ENCODE assay signal across 7 mouse cellular contexts in the genomic region with DNA sequence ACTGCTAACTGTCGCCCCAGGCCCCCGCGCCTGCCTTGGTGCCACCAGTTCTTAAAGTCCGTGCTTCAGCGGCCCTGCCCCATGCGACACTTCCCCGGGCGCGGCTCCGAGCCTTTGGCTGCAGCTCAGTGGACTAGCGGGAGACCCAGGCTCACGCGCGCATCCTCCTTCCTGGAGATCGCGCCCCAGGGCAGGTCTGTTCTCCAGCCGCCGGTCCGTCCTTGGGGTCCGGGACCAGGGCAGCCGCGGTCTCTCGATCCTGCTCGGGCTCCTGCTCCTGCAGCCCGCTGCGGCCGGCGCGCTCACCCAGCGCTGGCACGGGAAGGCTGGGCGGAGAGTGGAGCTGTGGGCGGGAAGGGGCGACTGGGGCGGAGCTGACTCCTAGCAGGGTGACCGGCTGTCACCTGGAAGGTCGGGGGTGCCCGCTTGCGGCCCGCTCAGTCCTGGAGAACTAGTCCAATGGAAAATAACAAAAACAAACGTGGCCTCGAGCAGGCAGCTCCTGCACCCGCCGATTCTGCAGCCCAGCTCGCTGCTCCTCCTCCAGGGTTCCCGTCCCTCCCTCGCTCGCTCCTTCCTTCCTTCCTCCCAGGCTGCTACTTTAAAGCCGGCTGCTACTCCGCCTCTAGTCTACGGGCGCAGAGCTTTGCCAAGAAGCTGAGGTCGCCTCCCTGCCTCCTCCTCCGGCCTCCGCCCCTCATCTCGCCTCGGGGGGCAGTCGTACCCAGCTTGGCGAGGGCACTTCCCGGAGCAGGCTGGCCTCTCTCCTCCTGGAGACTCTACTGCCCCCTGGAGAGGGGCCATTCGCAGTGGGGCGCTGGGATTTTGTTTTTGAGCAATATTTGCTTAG. TPM values are rescaled to one million over a fixed set of nuclear protein-coding genes. Genes with fewer than 3 reads are reported as not detected.
DNase-seq lines count a peak whose midpoint lies in the region; ATAC-seq lines count a peak whose summit lies in the region.

A gene (minus strand): TSS at position 673 of the 850 bp plus-strand sequence.

- no peaks in the 10 kb centered on the region for H3K36me3 ChIP-seq in limb, embryonic 11.5 days (ENCODE audit: control insufficient read depth, insufficient read depth, low read length)
- no peaks in the 10 kb centered on the region for H3K36me3 ChIP-seq in midbrain, embryonic 13.5 days

- no peaks in the 10 kb centered on the region for H3K27me3 ChIP-seq in limb, embryonic 11.5 days (ENCODE audit: control insufficient read depth, insufficient read depth, low read length)
- H3K27me3 ChIP-seq in midbrain, embryonic 13.5 days = peaks cover 15% of the 10 kb centered on the region

- peak; percentile 92 for DNase-seq in adrenal gland, postnatal 10 days
- peak; percentile 84 for DNase-seq in embryo, embryonic 9.5 days (ENCODE audit: extremely low spot score)
- peak; percentile 91 for DNase-seq in kidney, adult 11 months
- DNase-seq in limb, embryonic 11.5 days (ENCODE audit: low spot score) = peak; percentile 87
- peak; percentile 4 for DNase-seq in spleen, adult 12 weeks (ENCODE audit: low spot score)

- H3K9me3 ChIP-seq in limb, embryonic 11.5 days (ENCODE audit: control insufficient read depth, low read length) = no peaks in the 10 kb centered on the region
- H3K9me3 ChIP-seq in midbrain, embryonic 13.5 days = no peaks in the 10 kb centered on the region

- H3K4me2 ChIP-seq in limb, embryonic 11.5 days (ENCODE audit: low read depth, severe bottlenecking) = peak within 1 kb of the TSS; percentile 100
- H3K4me2 ChIP-seq in midbrain, embryonic 13.5 days (replicated peaks) = peak within 1 kb of the TSS; percentile 99

- H3K4me3 ChIP-seq in limb, embryonic 11.5 days (ENCODE audit: low read depth, low read length) = peak within 1 kb of the TSS; percentile 71
- peak within 1 kb of the TSS; percentile 82 for H3K4me3 ChIP-seq in midbrain, embryonic 13.5 days (replicated peaks)

- peak within 1 kb of the TSS; percentile 68 for H3K9ac ChIP-seq in limb, embryonic 11.5 days (ENCODE audit: low read length)
- peak within 1 kb of the TSS; percentile 74 for H3K9ac ChIP-seq in midbrain, embryonic 13.5 days (replicated peaks)

- H3K4me1 ChIP-seq in limb, embryonic 11.5 days (ENCODE audit: control insufficient read depth, insufficient read depth, low read length) = 0 out of 2 replicates have a peak, but pooled peaks cover 5% of the 10 kb centered on the region
- peaks cover 16% of the 10 kb centered on the region for H3K4me1 ChIP-seq in midbrain, embryonic 13.5 days (replicated peaks)

- ATAC-seq in granulocyte monocyte progenitor cell, adult 5-6 weeks (replicated peaks; ENCODE audit: poor library complexity, severe bottlenecking) = peak; percentile 91
- ATAC-seq in limb, embryonic 11.5 days (ENCODE audit: insufficient number of reproducible peaks, low FRiP score, low TSS enrichment, low read depth) = peak; percentile 87
- ATAC-seq in midbrain, embryonic 13.5 days = peak; percentile 91

- 0% methylated on average over 62 of the region's 62 CpGs for WGBS in limb, embryonic 11.5 days
- under 1% methylated on average over 61 of the region's 62 CpGs for WGBS in midbrain, embryonic 13.5 days

- H3K27ac ChIP-seq in limb, embryonic 11.5 days (replicated peaks; ENCODE audit: low read depth, low read length) = no peak within 1 kb of the TSS
- peak within 1 kb of the TSS; percentile 44 for H3K27ac ChIP-seq in midbrain, embryonic 13.5 days

RNA-seq across cellular contexts. Expression of the gene that starts here (rescaled TPM):
- 10 to 100 TPM; 26.2 to 61.3 TPM for total RNA-seq in adrenal gland, postnatal 10 days (2021)
- 11.1 and 14.7 TPM in 2 replicates for total RNA-seq in granulocyte monocyte progenitor cell, adult 5-6 weeks (2014; fragmentation: Nextera tagmentation)
- 6.2 and 10.2 TPM in 2 replicates for total RNA-seq in granulocyte monocyte progenitor cell, adult 5-6 weeks (2017)
- 6.3 and 7.0 TPM in 2 replicates for polyA plus RNA-seq in limb, embryonic 11.5 days (2014; fragmentation: Nextera tagmentation; extraction: Ambion mirVana)
- polyA plus RNA-seq in midbrain, embryonic 13.5 days (2015; fragmentation: Nextera tagmentation; extraction: Ambion mirVana) = 6.5 and 7.0 TPM in 2 replicates

Comparison
In these comparisons a context has a peak if more than half of its experiments do, and no peak if none do; other contexts are left out.
1. DNase-seq: peak in every context shown above with its lines; median percentile 92 in adrenal gland, postnatal 10 days; 91 in kidney, adult 11 months; 87 in limb, embryonic 11.5 days; 84 in embryo, embryonic 9.5 days; 4 in spleen, adult 12 weeks.